ENCODE assay signal across 22 mouse cellular contexts in the genomic region with DNA sequence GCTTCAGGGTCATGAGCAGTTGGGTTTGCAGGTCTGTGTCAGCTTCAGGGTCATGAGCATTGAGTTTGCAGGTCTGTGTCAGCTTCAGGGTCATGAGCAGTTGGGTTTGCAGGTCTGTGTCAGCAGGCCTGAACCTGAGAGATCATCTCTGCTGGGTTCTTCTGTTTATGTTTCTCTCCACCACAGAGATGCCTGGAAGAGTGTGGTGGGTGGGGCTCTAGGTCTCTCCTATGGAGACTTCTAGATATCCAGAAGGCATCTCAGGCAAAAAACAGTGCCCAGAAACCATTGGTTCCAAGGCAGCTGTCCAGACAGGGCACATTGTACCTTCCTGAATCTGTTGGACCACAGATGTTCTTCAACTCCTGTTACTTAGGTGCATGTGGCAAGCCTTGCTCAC.
DNase-seq lines count a peak whose midpoint lies in the region; ATAC-seq and TF ChIP-seq lines count a peak whose summit lies in the region.
"Had no signal": no experiment of that assay in that cellular context is flagged by ENCODE, and none has a peak within 500 bp of the region (broad histone marks: within the 10 kb centered on the region; RNA-seq: fewer than 3 reads in every experiment).

No protein-coding gene starts in this region.

- peaks cover 6% of the 10 kb centered on the region; the same call in 1 of the 2 replicates for H3K4me1 ChIP-seq in forebrain, embryonic 10.5 days
- no peaks in the 10 kb centered on the region for H3K4me1 ChIP-seq in forebrain, embryonic 12.5 days
- peaks cover 13% of the 10 kb centered on the region for H3K4me1 ChIP-seq in bone marrow, adult 2 months (ENCODE audit: control insufficient read depth, insufficient read depth, low read length)
- H3K4me1 ChIP-seq in liver, embryonic 12.5 days, result peaks cover 100% of the 10 kb centered on the region
- peaks cover 58% of the 10 kb centered on the region for H3K4me1 ChIP-seq in liver, postnatal 0 days (ENCODE audit: insufficient read depth)
- no peaks in the 10 kb centered on the region for H3K4me1 ChIP-seq in hindbrain, embryonic 16.5 days (ENCODE audit: control insufficient read depth, insufficient read depth, low read depth, low read length)
- H3K4me1 ChIP-seq: embryonic facial prominence, embryonic 13.5 days; forebrain, embryonic 13.5 days; heart, embryonic 12.5 days; limb, embryonic 12.5 days; megakaryocyte, embryonic 14.5 days; midbrain, embryonic 12.5 days; neural tube, embryonic 13.5 days had no signal

- H3K27ac ChIP-seq in forebrain, embryonic 10.5 days, result peak overlapping the region; percentile 20; the same call in 1 of the 2 replicates
- H3K27ac ChIP-seq in forebrain, embryonic 12.5 days, result no peak overlapping the region
- H3K27ac ChIP-seq in bone marrow, adult 2 months (ENCODE audit: control insufficient read depth, insufficient read depth, low read depth, low read length, poor library complexity), result peak overlapping the region; percentile 58
- H3K27ac ChIP-seq in liver, embryonic 12.5 days, result peak overlapping the region; percentile 99
- peak overlapping the region; percentile 87 for H3K27ac ChIP-seq in liver, postnatal 0 days (ENCODE audit: low read depth)
- no peak overlapping the region for H3K27ac ChIP-seq in hindbrain, embryonic 16.5 days (ENCODE audit: low read depth, low read length)
- H3K27ac ChIP-seq: embryonic facial prominence, embryonic 13.5 days; forebrain, embryonic 13.5 days; hindbrain, embryonic 14.5 days; layer of hippocampus, adult 2 months; left cerebral cortex, adult 2 months; limb, embryonic 12.5 days; midbrain, embryonic 12.5 days; neural tube, embryonic 13.5 days had no signal

- H3K9me3 ChIP-seq in forebrain, embryonic 10.5 days, result no peaks in the 10 kb centered on the region
- H3K9me3 ChIP-seq in forebrain, embryonic 12.5 days, result no peaks in the 10 kb centered on the region
- no peaks in the 10 kb centered on the region for H3K9me3 ChIP-seq in liver, embryonic 12.5 days (replicated peaks)
- H3K9me3 ChIP-seq in liver, postnatal 0 days (ENCODE audit: low read length), result no peaks in the 10 kb centered on the region
- no peaks in the 10 kb centered on the region for H3K9me3 ChIP-seq in hindbrain, embryonic 16.5 days (ENCODE audit: control insufficient read depth, low read length)
- H3K9me3 ChIP-seq: embryonic facial prominence, embryonic 13.5 days; forebrain, embryonic 13.5 days; heart, embryonic 12.5 days; limb, embryonic 12.5 days; megakaryocyte, embryonic 14.5 days; midbrain, embryonic 12.5 days; neural tube, embryonic 13.5 days had no signal

- no peak for DNase-seq in forebrain, embryonic 10.5 days (ENCODE audit: extremely low spot score, low spot score)
- DNase-seq in liver, postnatal 0 days, result no peak
- no peak for DNase-seq in kidney, postnatal 10 days
- DNase-seq: gastrocnemius, postnatal 10 days; kidney, adult 11 months; kidney, postnatal 36 days; lung, adult 18-20 months had no signal

- no peak for TF ChIP-seq POLR2A in bone marrow, adult 2 months (IDR thresholded peaks at IDR 0.05; ENCODE audit: borderline replicate concordance, control insufficient read depth, low read depth, low read length)

- H3K27me3 ChIP-seq in forebrain, embryonic 10.5 days (ENCODE audit: poor library complexity, severe bottlenecking), result no peaks in the 10 kb centered on the region
- no peaks in the 10 kb centered on the region for H3K27me3 ChIP-seq in forebrain, embryonic 12.5 days
- no peaks in the 10 kb centered on the region for H3K27me3 ChIP-seq in liver, embryonic 12.5 days (replicated peaks)
- H3K27me3 ChIP-seq in liver, postnatal 0 days (ENCODE audit: insufficient read depth, low read length), result no peaks in the 10 kb centered on the region
- no peaks in the 10 kb centered on the region for H3K27me3 ChIP-seq in hindbrain, embryonic 16.5 days (replicated peaks; ENCODE audit: control insufficient read depth, insufficient read depth, low read length)
- H3K27me3 ChIP-seq: embryonic facial prominence, embryonic 13.5 days; forebrain, embryonic 13.5 days; heart, embryonic 12.5 days; limb, embryonic 12.5 days; midbrain, embryonic 12.5 days; neural tube, embryonic 13.5 days had no signal

- H3K36me3 ChIP-seq in forebrain, embryonic 10.5 days (replicated peaks), result peaks cover 8% of the 10 kb centered on the region; the same call in 1 of the 2 replicates
- H3K36me3 ChIP-seq in forebrain, embryonic 12.5 days (replicated peaks), result no peaks in the 10 kb centered on the region; the same call in 1 of the 2 replicates
- H3K36me3 ChIP-seq in liver, embryonic 12.5 days, result peaks cover 2% of the 10 kb centered on the region; the same call in 1 of the 2 replicates
- no peaks in the 10 kb centered on the region for H3K36me3 ChIP-seq in liver, postnatal 0 days (replicated peaks; ENCODE audit: insufficient read depth, low read length)
- H3K36me3 ChIP-seq in hindbrain, embryonic 16.5 days (ENCODE audit: control insufficient read depth, insufficient read depth, low read length), result no peaks in the 10 kb centered on the region
- H3K36me3 ChIP-seq: neural tube, embryonic 13.5 days had no signal

- TF ChIP-seq EP300 in liver, postnatal 0 days (IDR thresholded peaks at IDR 0.05; ENCODE audit: low read depth), result no peak

- no peak for TF ChIP-seq CTCF in bone marrow, adult 2 months (IDR thresholded peaks at IDR 0.05; ENCODE audit: control insufficient read depth, insufficient read depth, low read length)
- TF ChIP-seq CTCF in liver, postnatal 0 days (IDR thresholded peaks at IDR 0.05; ENCODE audit: low read depth), result no peak

- no peak overlapping the region for H3K4me2 ChIP-seq in forebrain, embryonic 12.5 days
- H3K4me2 ChIP-seq in liver, embryonic 12.5 days, result peak overlapping the region; percentile 66; the same call in 1 of the 2 replicates
- no peak overlapping the region for H3K4me2 ChIP-seq in liver, postnatal 0 days (ENCODE audit: low read depth, low read length)
- H3K4me2 ChIP-seq in hindbrain, embryonic 16.5 days (ENCODE audit: low read length), result no peak overlapping the region
- H3K4me2 ChIP-seq: embryonic facial prominence, embryonic 13.5 days; forebrain, embryonic 13.5 days; heart, embryonic 12.5 days; hindbrain, embryonic 14.5 days; limb, embryonic 12.5 days; midbrain, embryonic 12.5 days; neural tube, embryonic 13.5 days had no signal

- no peak for ATAC-seq in forebrain, embryonic 12.5 days (ENCODE audit: low FRiP score)
- no peak for ATAC-seq in liver, embryonic 12.5 days
- no peak for ATAC-seq in liver, postnatal 0 days
- no peak for ATAC-seq in hindbrain, embryonic 16.5 days
- ATAC-seq: forebrain, embryonic 13.5 days; inflammation-experienced regulatory T-cells, adult 6 months had no signal

- H3K4me3 ChIP-seq in forebrain, embryonic 10.5 days, result no peak overlapping the region
- H3K4me3 ChIP-seq in forebrain, embryonic 12.5 days (replicated peaks), result no peak overlapping the region
- H3K4me3 ChIP-seq in bone marrow, adult 2 months (replicated peaks; ENCODE audit: control insufficient read depth, low read depth, low read length), result no peak overlapping the region
- H3K4me3 ChIP-seq in liver, embryonic 12.5 days, result no peak overlapping the region
- H3K4me3 ChIP-seq in liver, postnatal 0 days (ENCODE audit: low read depth, low read length), result no peak overlapping the region
- H3K4me3 ChIP-seq in hindbrain, embryonic 16.5 days (ENCODE audit: low read length), result no peak overlapping the region
- H3K4me3 ChIP-seq: embryonic facial prominence, embryonic 13.5 days; forebrain, embryonic 13.5 days; heart, embryonic 12.5 days; layer of hippocampus, adult 2 months; left cerebral cortex, adult 2 months; limb, embryonic 12.5 days; megakaryocyte, embryonic 14.5 days; midbrain, embryonic 12.5 days; neural tube, embryonic 13.5 days had no signal

- H3K9ac ChIP-seq in forebrain, embryonic 12.5 days, result no peak overlapping the region
- H3K9ac ChIP-seq in liver, embryonic 12.5 days, result peak overlapping the region; percentile 76
- no peak overlapping the region for H3K9ac ChIP-seq in liver, postnatal 0 days (replicated peaks)
- no peak overlapping the region for H3K9ac ChIP-seq in hindbrain, embryonic 16.5 days (ENCODE audit: low read depth, low read length)
- H3K9ac ChIP-seq: embryonic facial prominence, embryonic 13.5 days; forebrain, embryonic 13.5 days; heart, embryonic 12.5 days; hindbrain, embryonic 14.5 days; limb, embryonic 12.5 days; midbrain, embryonic 12.5 days; neural tube, embryonic 13.5 days had no signal

Comparison
In these comparisons a context has a peak if more than half of its experiments do, and no peak if none do; other contexts are left out.
1. H3K27ac ChIP-seq: peak in forebrain, embryonic 10.5 days (single experiment), bone marrow, adult 2 months (single experiment), liver, embryonic 12.5 days (single experiment) and liver, postnatal 0 days (single experiment); none in forebrain, embryonic 12.5 days (single experiment) and hindbrain, embryonic 16.5 days (single experiment).